Mouse (Mus musculus): ENCODE data around the gene Xpnpep1. TPM values are rescaled to one million over a fixed set of nuclear protein-coding genes. Genes with fewer than 3 reads are reported as not detected.

Gene Xpnpep1
- polyA plus RNA-seq, 1 experiment: 64.2 TPM

- no peak for TF ChIP-seq CTCF (IDR thresholded peaks at IDR 0.05; ENCODE audit: insufficient read depth, low read length)
- TF ChIP-seq POLR2A (IDR thresholded peaks at IDR 0.05; ENCODE audit: borderline replicate concordance, extremely low read depth, low read depth, low read length): no peak
- no peak for DNase-seq
- 87% methylated on average over 5 of the region's 5 CpGs for WGBS
- Histone ChIP-seq H3K4me1 (ENCODE audit: control insufficient read depth, insufficient read depth, low read length) (0 out of 2 replicates have a peak, but pooled peaks cover 2% of the 10 kb centered on the region), H3K4me3 (replicated peaks; ENCODE audit: extremely low read depth, low read depth, low read length) (no peak overlapping the region)
Measured at GRCm38 (mm10) chr19:53008921-53009320, 31.1 kb downstream of the Xpnpep1 start.

- TF ChIP-seq POLR2A (IDR thresholded peaks at IDR 0.05; ENCODE audit: borderline replicate concordance, extremely low read depth, low read depth, low read length) (no peak), CTCF (IDR thresholded peaks at IDR 0.05; ENCODE audit: insufficient read depth, low read length) (peak; percentile 88)
- 39% methylated on average over 6 of the region's 6 CpGs for WGBS
- H3K4me3 ChIP-seq (replicated peaks; ENCODE audit: extremely low read depth, low read depth, low read length): no peak overlapping the region
- 0 out of 2 replicates have a peak, but pooled peaks cover 2% of the 10 kb centered on the region for H3K4me1 ChIP-seq (ENCODE audit: control insufficient read depth, insufficient read depth, low read length)
- DNase-seq: peak; percentile 63
Measured at GRCm38 (mm10) chr19:53008020-53008705, 31.9 kb downstream of the Xpnpep1 start.

GRCm38 (mm10) chr19:53005978-53006377 is 34.0 kb downstream of the Xpnpep1 start:
- DNase-seq: no peak
- Histone ChIP-seq H3K4me3 (replicated peaks; ENCODE audit: extremely low read depth, low read depth, low read length) (no peak overlapping the region), H3K4me1 (ENCODE audit: control insufficient read depth, insufficient read depth, low read length) (0 out of 2 replicates have a peak, but pooled peaks cover 2% of the 10 kb centered on the region)
- TF ChIP-seq CTCF (IDR thresholded peaks at IDR 0.05; ENCODE audit: insufficient read depth, low read length) (no peak), POLR2A (IDR thresholded peaks at IDR 0.05; ENCODE audit: borderline replicate concordance, extremely low read depth, low read depth, low read length) (no peak)
- WGBS: 98% methylated on average over 19 of the region's 19 CpGs

- no peak for TF ChIP-seq CTCF (IDR thresholded peaks at IDR 0.05; ENCODE audit: insufficient read depth, low read length)
- no peak for TF ChIP-seq POLR2A (IDR thresholded peaks at IDR 0.05; ENCODE audit: borderline replicate concordance, extremely low read depth, low read depth, low read length)
- DNase-seq: no peak
- no peak overlapping the region for H3K4me3 ChIP-seq (replicated peaks; ENCODE audit: extremely low read depth, low read depth, low read length)
- 91% methylated on average over 22 of the region's 22 CpGs for WGBS
- H3K4me1 ChIP-seq (ENCODE audit: control insufficient read depth, insufficient read depth, low read length): 0 out of 2 replicates have a peak, but pooled peaks cover 2% of the 10 kb centered on the region
Measured at GRCm38 (mm10) chr19:53003554-53004365, 36.3 kb downstream of the Xpnpep1 start.

- Histone ChIP-seq H3K4me3 (replicated peaks; ENCODE audit: extremely low read depth, low read depth, low read length) (no peak overlapping the region), H3K4me1 (ENCODE audit: control insufficient read depth, insufficient read depth, low read length) (no peaks in the 10 kb centered on the region)
- TF ChIP-seq POLR2A (IDR thresholded peaks at IDR 0.05; ENCODE audit: borderline replicate concordance, extremely low read depth, low read depth, low read length) (no peak), CTCF (IDR thresholded peaks at IDR 0.05; ENCODE audit: insufficient read depth, low read length) (no peak)
- WGBS: 79% methylated on average over 23 of the region's 23 CpGs
- DNase-seq: no peak
Measured at GRCm38 (mm10) chr19:53002166-53003095, 37.6 kb downstream of the Xpnpep1 start.

- TF ChIP-seq CTCF (IDR thresholded peaks at IDR 0.05; ENCODE audit: insufficient read depth, low read length) (peak; percentile 34), POLR2A (IDR thresholded peaks at IDR 0.05; ENCODE audit: borderline replicate concordance, extremely low read depth, low read depth, low read length) (no peak)
- WGBS: 74% methylated on average over 11 of the region's 11 CpGs
- no peak for DNase-seq
- H3K4me3 ChIP-seq (replicated peaks; ENCODE audit: extremely low read depth, low read depth, low read length): no peak overlapping the region
- no peaks in the 10 kb centered on the region for H3K4me1 ChIP-seq (ENCODE audit: control insufficient read depth, insufficient read depth, low read length)
Measured at GRCm38 (mm10) chr19:52992880-52993440, 47.1 kb downstream of the Xpnpep1 start.

- 87% methylated on average over 10 of the region's 10 CpGs for WGBS
- Histone ChIP-seq H3K4me3 (replicated peaks; ENCODE audit: extremely low read depth, low read depth, low read length) (no peak overlapping the region), H3K4me1 (ENCODE audit: control insufficient read depth, insufficient read depth, low read length) (no peaks in the 10 kb centered on the region)
- TF ChIP-seq CTCF (IDR thresholded peaks at IDR 0.05; ENCODE audit: insufficient read depth, low read length) (no peak), POLR2A (IDR thresholded peaks at IDR 0.05; ENCODE audit: borderline replicate concordance, extremely low read depth, low read depth, low read length) (no peak)
- DNase-seq: no peak
Measured at GRCm38 (mm10) chr19:52991924-52992323, 48.1 kb downstream of the Xpnpep1 start.

- Histone ChIP-seq H3K4me3 (replicated peaks; ENCODE audit: extremely low read depth, low read depth, low read length) (no peak overlapping the region), H3K4me1 (ENCODE audit: control insufficient read depth, insufficient read depth, low read length) (0 out of 2 replicates have a peak, but pooled peaks cover 5% of the 10 kb centered on the region)
- TF ChIP-seq CTCF (IDR thresholded peaks at IDR 0.05; ENCODE audit: insufficient read depth, low read length): no peak
- TF ChIP-seq POLR2A (IDR thresholded peaks at IDR 0.05; ENCODE audit: borderline replicate concordance, extremely low read depth, low read depth, low read length): no peak
- DNase-seq: no peak
- 28% methylated on average over 12 of the region's 12 CpGs for WGBS
Measured at GRCm38 (mm10) chr19:52979020-52979711, 60.8 kb downstream of the Xpnpep1 start.
